Mouse (Mus musculus) thymus, postnatal 0 days (tissue): ENCODE measurements at regions not wholly inside any gene's neighbourhood (a gene's known extent, or its start where the extent isn't known, plus 50 kb on each side); places are given as distances from the start of the nearest gene placed in this dataset. TPM values are rescaled to one million over a fixed set of nuclear protein-coding genes. Genes with fewer than 3 reads are reported as not detected.

ENCODE experiments used
- DNase-seq: peaks from one replicate; pipeline ENCODE4 v3.0.0-alpha.2; 2015; ENCODE audit warnings: low spot score
- microRNA counts: library from miRNA; unstranded; fragments of <30 nt; microRNA quantifications from one replicate; lab custom pipeline; 2015
- microRNA-seq: library from miRNA; unstranded; fragments of <30 nt; microRNA quantifications from one replicate; pipeline ENCODE4, GENCODE M21; 2016; ENCODE audit warnings: borderline number of aligned reads

GRCm38 (mm10) chr3:118491871-118492270, 70.1 kb upstream of the Dpyd start:
- DNase-seq, result no peak

- no peak for DNase-seq
Measured at GRCm38 (mm10) chr3:118494611-118495010, 67.3 kb upstream of the Dpyd start.

GRCm38 (mm10) chr3:118500234-118500633, 61.7 kb upstream of the Dpyd start:
- no peak for DNase-seq

DNA sequence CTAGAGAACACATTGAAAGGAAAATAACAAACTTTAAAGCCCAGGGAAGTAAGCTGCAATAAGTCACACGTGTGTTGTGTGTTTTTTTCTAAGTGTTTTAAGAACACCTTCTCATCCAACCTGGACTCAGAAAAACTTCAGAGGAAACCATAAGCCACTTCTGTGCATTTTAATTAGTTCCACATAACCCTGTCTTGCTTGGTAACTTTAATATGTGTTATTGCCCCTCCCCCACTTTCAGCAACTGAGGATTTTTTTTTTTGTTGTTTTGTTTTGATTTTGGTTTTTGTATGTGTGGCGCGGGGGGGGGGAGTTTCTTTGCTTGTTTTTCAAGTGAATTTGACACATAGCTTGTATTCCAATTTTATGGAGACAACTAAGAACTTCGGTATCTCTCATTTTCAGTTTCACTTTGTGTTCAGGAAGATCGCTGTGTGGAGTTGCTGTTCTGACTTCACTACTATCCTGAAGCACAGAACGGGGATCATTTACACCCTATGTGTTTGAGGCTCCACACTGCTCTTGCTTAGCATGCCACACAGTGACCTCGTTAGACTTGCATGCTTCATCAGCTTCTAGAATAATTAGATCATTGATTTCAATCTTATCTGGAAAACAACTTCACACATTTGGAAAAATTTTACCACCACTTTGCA, 54.2 kb upstream of the Dpyd start:
- no peak for DNase-seq

DNA sequence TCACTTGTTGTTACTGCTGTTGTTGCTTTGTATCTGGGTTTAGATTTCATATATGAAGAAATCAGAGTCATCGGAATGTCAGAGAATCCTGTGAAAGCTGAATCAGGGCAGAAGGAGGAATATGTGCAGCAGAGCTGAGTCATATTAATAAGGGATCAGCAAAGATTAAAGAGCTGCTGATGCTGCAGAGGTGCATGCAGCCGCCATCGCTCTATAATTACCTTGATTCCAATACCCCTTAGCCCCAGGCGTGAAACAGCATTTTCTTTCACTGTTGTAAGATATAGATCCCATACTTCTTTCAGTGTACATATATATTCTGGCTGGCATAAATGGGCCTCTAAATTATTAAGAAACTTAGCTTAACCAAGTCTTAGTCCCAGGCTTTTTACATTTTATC, 51.1 kb upstream of the Dpyd start:
- no peak for DNase-seq

GRCm38 (mm10) chr3:118511969-118512368, 50.0 kb upstream of the Dpyd start:
- DNase-seq, result no peak

MicroRNAs encoded in the stretch of these regions (microRNA counts, 519-probe panel; counts per million panel counts)
- 473 counts per million, percentile 71 among the panel's probes with 10 or more counts for microRNA mmu-miR-137 (lab: Ali Mortazavi, UCI)

Small RNAs in the stretch of these regions (microRNA-seq; reads per million reads assigned to microRNA genes)
- gene Gm24155 (not detected), gene Mir137 (66.2 reads per million, percentile 42 among the genes with 10 or more reads in this experiment)
